Mouse (Mus musculus) hindbrain, embryonic 16.5 days (tissue): ENCODE data around the gene Zfp839. TPM values are rescaled to one million over a fixed set of nuclear protein-coding genes. Genes with fewer than 3 reads are reported as not detected.

Experiments used
- ATAC-seq: fragments of 200-750 bp; cut with Nextera tagmentation; 2 replicates; pipeline ENCODE4 v1.8.0; 2017; ENCODE audit warnings: moderate TSS enrichment, moderate library complexity
- H3K27ac ChIP-seq: fragments of 300-500 bp; sonication (generic); 2 replicates; pipeline ENCODE4 v1.5.1; 2014; ENCODE audit warnings: low read depth, mild to moderate bottlenecking, control low read depth, low read length, moderate library complexity
- H3K27me3 ChIP-seq: fragments of 300-500 bp; sonication (generic); replicated peaks from 2 replicates; pipeline ENCODE4 v1.6.1; 2014; ENCODE audit warnings: low read length; ENCODE audit not compliant: control insufficient read depth, insufficient read depth
- H3K36me3 ChIP-seq: fragments of 300-500 bp; sonication (generic); 2 replicates; pipeline ENCODE4 v1.6.1; 2014; ENCODE audit warnings: mild to moderate bottlenecking, low read length, moderate library complexity, mixed read lengths; ENCODE audit not compliant: control insufficient read depth, insufficient read depth
- H3K4me1 ChIP-seq: fragments of 300-500 bp; sonication (generic); 2 replicates; pipeline ENCODE4 v1.6.1; 2014; ENCODE audit warnings: low read depth, low read length; ENCODE audit not compliant: control insufficient read depth, insufficient read depth
- H3K4me2 ChIP-seq: fragments of 300-500 bp; sonication (generic); 2 replicates; pipeline ENCODE4 v1.6.1; 2014; ENCODE audit warnings: mild to moderate bottlenecking, low read length, control low read depth, moderate library complexity
- H3K4me3 ChIP-seq: fragments of 300-500 bp; sonication (generic); 2 replicates; pipeline ENCODE4 v1.5.1; 2014; ENCODE audit warnings: mild to moderate bottlenecking, low read length, control low read depth, moderate library complexity
- H3K9ac ChIP-seq: fragments of 300-500 bp; sonication (generic); 2 replicates; pipeline ENCODE4 v1.6.1; 2014; ENCODE audit warnings: low read depth, mild to moderate bottlenecking, control low read depth, low read length, moderate library complexity
- H3K9me3 ChIP-seq: fragments of 300-500 bp; sonication (generic); 2 replicates; pipeline ENCODE4 v1.6.1; 2014; ENCODE audit warnings: mild to moderate bottlenecking, low read length, moderate library complexity; ENCODE audit not compliant: control insufficient read depth
- WGBS: fragments of 180-500 bp; shearing (Covaris S2); extraction: QIAGEN DNeasy Blood & Tissue Kit; methylation state at CpG from one replicate; pipeline ENCODE4 v1.1.7; 2014; 5-methylcytosine and 5-hydroxymethylcytosine counted together
- polyA plus RNA-seq: library from polyadenylated mRNA; unstranded; fragments of >200 nt; fragmentation: Nextera tagmentation; extraction: Ambion mirVana; gene quantifications from 2 replicates; pipeline ENCODE4 v1.2.1, GENCODE M21; 2015

The Zfp839 gene
- polyA plus RNA-seq, 1 experiment from 2014 or later: 3.7 TPM

- H3K27me3 ChIP-seq: no peaks in the 10 kb centered on the region
- H3K36me3 ChIP-seq: peaks cover 7% of the 10 kb centered on the region; the same call in 1 of the 2 replicates
- H3K4me1 ChIP-seq: no peaks in the 10 kb centered on the region
- no peak overlapping the region for H3K9ac ChIP-seq
- H3K9me3 ChIP-seq: no peaks in the 10 kb centered on the region
- H3K4me3 ChIP-seq: no peak overlapping the region
- H3K27ac ChIP-seq: no peak overlapping the region
- 93% methylated on average over 6 of the region's 6 CpGs for WGBS
- no peak for ATAC-seq
- no peak overlapping the region for H3K4me2 ChIP-seq
These were observed 36.4 kb upstream of the Zfp839 start for GRCm38 (mm10) chr12:110813624-110814023.

GRCm38 (mm10) chr12:110814924-110815323 is 35.1 kb upstream of the Zfp839 start:
- Histone ChIP-seq H3K4me1 (no peaks in the 10 kb centered on the region), H3K9me3 (no peaks in the 10 kb centered on the region), H3K27ac (no peak overlapping the region), H3K36me3 (peaks cover 7% of the 10 kb centered on the region; the same call in 1 of the 2 replicates), H3K4me3 (no peak overlapping the region), H3K27me3 (no peaks in the 10 kb centered on the region), H3K4me2 (no peak overlapping the region), H3K9ac (no peak overlapping the region)
- WGBS: 79% methylated on average over 17 of the region's 17 CpGs
- ATAC-seq: no peak

- peaks cover 7% of the 10 kb centered on the region; the same call in 1 of the 2 replicates for H3K36me3 ChIP-seq
- WGBS: 92% methylated on average over 2 of the region's 2 CpGs
- H3K27me3 ChIP-seq: no peaks in the 10 kb centered on the region
- H3K4me2 ChIP-seq: no peak overlapping the region
- no peaks in the 10 kb centered on the region for H3K9me3 ChIP-seq
- no peaks in the 10 kb centered on the region for H3K4me1 ChIP-seq
- H3K9ac ChIP-seq: no peak overlapping the region
- no peak for ATAC-seq
- H3K27ac ChIP-seq: no peak overlapping the region
- no peak overlapping the region for H3K4me3 ChIP-seq
These were observed 33.2 kb upstream of the Zfp839 start for GRCm38 (mm10) chr12:110816833-110817232.

- WGBS: 80% methylated on average over 8 of the region's 8 CpGs
- H3K27ac ChIP-seq: no peak overlapping the region
- H3K27me3 ChIP-seq: no peaks in the 10 kb centered on the region
- no peaks in the 10 kb centered on the region for H3K36me3 ChIP-seq
- no peak overlapping the region for H3K9ac ChIP-seq
- H3K9me3 ChIP-seq: no peaks in the 10 kb centered on the region
- H3K4me1 ChIP-seq: no peaks in the 10 kb centered on the region
- no peak overlapping the region for H3K4me2 ChIP-seq
- no peak for ATAC-seq
- no peak overlapping the region for H3K4me3 ChIP-seq
These were observed 30.7 kb upstream of the Zfp839 start for GRCm38 (mm10) chr12:110819367-110819766.

GRCm38 (mm10) chr12:110821787-110822186 is 28.3 kb upstream of the Zfp839 start:
- Histone ChIP-seq H3K27ac (no peak overlapping the region), H3K4me2 (no peak overlapping the region), H3K4me1 (no peaks in the 10 kb centered on the region), H3K9me3 (no peaks in the 10 kb centered on the region), H3K9ac (no peak overlapping the region), H3K4me3 (no peak overlapping the region), H3K27me3 (no peaks in the 10 kb centered on the region), H3K36me3 (no peaks in the 10 kb centered on the region)
- 92% methylated on average over 2 of the region's 2 CpGs for WGBS
- ATAC-seq: no peak

GRCm38 (mm10) chr12:110822366-110822765 is 27.7 kb upstream of the Zfp839 start:
- no peaks in the 10 kb centered on the region for H3K27me3 ChIP-seq
- WGBS: 88% methylated on average over 7 of the region's 7 CpGs
- no peaks in the 10 kb centered on the region for H3K9me3 ChIP-seq
- no peak overlapping the region for H3K9ac ChIP-seq
- no peaks in the 10 kb centered on the region for H3K36me3 ChIP-seq
- no peak overlapping the region for H3K4me3 ChIP-seq
- no peaks in the 10 kb centered on the region for H3K4me1 ChIP-seq
- no peak for ATAC-seq
- no peak overlapping the region for H3K4me2 ChIP-seq
- H3K27ac ChIP-seq: no peak overlapping the region

GRCm38 (mm10) chr12:110828908-110829307 is 21.1 kb upstream of the Zfp839 start:
- no peak for ATAC-seq
- H3K4me2 ChIP-seq: no peak overlapping the region
- no peak overlapping the region for H3K4me3 ChIP-seq
- H3K36me3 ChIP-seq: no peaks in the 10 kb centered on the region
- 100% methylated on average over 4 of the region's 4 CpGs for WGBS
- no peaks in the 10 kb centered on the region for H3K9me3 ChIP-seq
- H3K27me3 ChIP-seq: no peaks in the 10 kb centered on the region
- no peak overlapping the region for H3K9ac ChIP-seq
- H3K27ac ChIP-seq: no peak overlapping the region
- no peaks in the 10 kb centered on the region for H3K4me1 ChIP-seq

GRCm38 (mm10) chr12:110830293-110831024 is 19.6 kb upstream of the Zfp839 start:
- Histone ChIP-seq H3K36me3 (no peaks in the 10 kb centered on the region), H3K27me3 (no peaks in the 10 kb centered on the region), H3K4me1 (no peaks in the 10 kb centered on the region), H3K9me3 (no peaks in the 10 kb centered on the region), H3K4me3 (no peak overlapping the region), H3K9ac (no peak overlapping the region), H3K27ac (no peak overlapping the region), H3K4me2 (no peak overlapping the region)
- ATAC-seq: no peak
- 90% methylated on average over 10 of the region's 11 CpGs for WGBS

- H3K9me3 ChIP-seq: no peaks in the 10 kb centered on the region
- H3K4me1 ChIP-seq: peaks cover 7% of the 10 kb centered on the region
- no peaks in the 10 kb centered on the region for H3K36me3 ChIP-seq
- 96% methylated on average over 3 of the region's 3 CpGs for WGBS
- H3K27ac ChIP-seq: no peak overlapping the region
- H3K4me3 ChIP-seq: no peak overlapping the region
- no peak overlapping the region for H3K4me2 ChIP-seq
- H3K9ac ChIP-seq: no peak overlapping the region
- no peak for ATAC-seq
- H3K27me3 ChIP-seq: no peaks in the 10 kb centered on the region
These were observed 14.9 kb upstream of the Zfp839 start for GRCm38 (mm10) chr12:110835182-110835581.
